Mouse (Mus musculus) small intestine, adult 2 months (tissue): ENCODE data around the gene Asb5.

Source experiments
- CTCF ChIP-seq: fragments of 200-500 bp; IDR thresholded peaks from 2 replicates; pipeline ENCODE4 v1.5.1; 2012; ENCODE audit warnings: low read depth, mild to moderate bottlenecking, control low read depth, inconsistent platforms, low read length, moderate library complexity, mixed read lengths; ENCODE audit not compliant: insufficient replicate concordance, insufficient read length; ENCODE audit errors: extremely low read depth
- POLR2A ChIP-seq: fragments of 200-500 bp; IDR thresholded peaks from 2 replicates; pipeline ENCODE4 v1.6.1; 2012; ENCODE audit warnings: low read depth, mild to moderate bottlenecking, control low read depth, inconsistent platforms, low read length, moderate library complexity

DNA sequence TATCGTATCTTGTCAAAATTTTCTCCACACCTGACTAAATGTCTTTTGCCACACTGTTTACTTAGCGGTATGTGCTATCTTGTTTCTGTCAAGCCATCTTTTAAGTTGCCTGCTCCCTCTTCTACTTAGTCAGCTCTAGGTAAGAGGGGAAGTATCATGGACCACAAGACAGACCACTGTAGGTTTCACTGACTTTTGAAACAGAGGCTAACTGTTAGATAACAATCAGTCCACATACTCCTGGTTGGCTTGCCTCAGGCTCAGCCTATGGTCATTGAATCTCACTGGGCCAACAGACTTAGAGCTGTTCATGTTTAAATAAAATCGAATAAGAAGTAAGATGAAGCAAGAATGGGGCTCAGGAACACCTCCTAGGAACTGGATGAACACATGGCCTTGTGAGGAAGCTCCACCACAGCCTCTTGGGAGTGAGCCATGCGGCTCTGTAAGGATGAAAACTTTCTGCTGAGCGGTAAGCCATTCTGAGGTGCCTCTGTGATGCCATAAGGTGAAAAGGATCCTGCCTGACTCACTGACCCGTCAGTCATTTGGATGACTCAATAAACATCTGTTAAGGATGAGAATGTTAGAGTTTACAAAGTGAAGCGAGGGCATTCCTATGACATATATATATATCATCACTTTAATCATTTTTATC lies 36.4 kb downstream of the Asb5 start:
- TF ChIP-seq CTCF (no peak), POLR2A (no peak)
